Mouse (Mus musculus): ENCODE measurements around the gene Agbl2. TPM values are rescaled to one million over a fixed set of nuclear protein-coding genes. Genes with fewer than 3 reads are reported as not detected.

The Agbl2 gene
- polyA plus RNA-seq, 1 experiment from 2014 or later, result 0.85 TPM

- Histone ChIP-seq H3K9me3 (ENCODE audit: control insufficient read depth, low read length) (no peaks in the 10 kb centered on the region), H3K36me3 (ENCODE audit: control insufficient read depth, insufficient read depth, low read length) (no peaks in the 10 kb centered on the region), H3K4me1 (ENCODE audit: control insufficient read depth, insufficient read depth, low read length) (no peaks in the 10 kb centered on the region), H3K4me2 (no peak overlapping the region), H3K27ac (ENCODE audit: low read depth, low read length) (peak overlapping the region; percentile 20), H3K27me3 (ENCODE audit: control insufficient read depth, insufficient read depth, low read length) (no peaks in the 10 kb centered on the region), H3K4me3 (ENCODE audit: low read depth, low read length) (no peak overlapping the region), H3K9ac (ENCODE audit: low read length) (no peak overlapping the region)
- ATAC-seq (ENCODE audit: low FRiP score), result no peak
- DNase-seq (ENCODE audit: low spot score, missing footprints), result no peak
- WGBS, result 77% methylated on average over 8 of the region's 8 CpGs
Observed at GRCm38 (mm10) chr2:90871180-90871961, 88.8 kb downstream of the Agbl2 start.

- no peaks in the 10 kb centered on the region for H3K9me3 ChIP-seq (ENCODE audit: control insufficient read depth, low read length)
Observed at GRCm38 (mm10) chr2:90874025-90874424, 91.5 kb downstream of the Agbl2 start.

GRCm38 (mm10) chr2:90875239-90875638 is 92.7 kb downstream of the Agbl2 start:
- Histone ChIP-seq H3K4me2 (no peak overlapping the region), H3K4me3 (ENCODE audit: low read depth, low read length) (no peak overlapping the region), H3K27me3 (ENCODE audit: control insufficient read depth, insufficient read depth, low read length) (no peaks in the 10 kb centered on the region), H3K4me1 (ENCODE audit: control insufficient read depth, insufficient read depth, low read length) (no peaks in the 10 kb centered on the region; the same call in 1 of the 2 replicates), H3K27ac (ENCODE audit: low read depth, low read length) (no peak overlapping the region), H3K36me3 (ENCODE audit: control insufficient read depth, insufficient read depth, low read length) (no peaks in the 10 kb centered on the region), H3K9ac (ENCODE audit: low read length) (no peak overlapping the region), H3K9me3 (ENCODE audit: control insufficient read depth, low read length) (no peaks in the 10 kb centered on the region)
- ATAC-seq (ENCODE audit: low FRiP score) (no peak), DNase-seq (ENCODE audit: low spot score, missing footprints) (no peak)
- 80% methylated on average over 2 of the region's 2 CpGs for WGBS

More at GRCm38 (mm10) chr2:90874025-90874424, 91.5 kb downstream of the Agbl2 start:
- Histone ChIP-seq H3K4me1 (ENCODE audit: control insufficient read depth, insufficient read depth, low read length) (no peaks in the 10 kb centered on the region), H3K4me3 (ENCODE audit: low read depth, low read length) (no peak overlapping the region), H3K36me3 (ENCODE audit: control insufficient read depth, insufficient read depth, low read length) (no peaks in the 10 kb centered on the region), H3K27me3 (ENCODE audit: control insufficient read depth, insufficient read depth, low read length) (no peaks in the 10 kb centered on the region), H3K4me2 (no peak overlapping the region), H3K27ac (ENCODE audit: low read depth, low read length) (no peak overlapping the region), H3K9ac (ENCODE audit: low read length) (no peak overlapping the region)
- DNase-seq (ENCODE audit: low spot score, missing footprints) (no peak), ATAC-seq (ENCODE audit: low FRiP score) (no peak)
- 83% methylated on average over 1 of the region's 1 CpGs for WGBS

GRCm38 (mm10) chr2:90877584-90878259 is 95.2 kb downstream of the Agbl2 start:
- no peak overlapping the region for H3K4me3 ChIP-seq (ENCODE audit: low read depth, low read length)
- no peak for ATAC-seq (ENCODE audit: low FRiP score)
- 71% methylated on average over 4 of the region's 5 CpGs for WGBS

GRCm38 (mm10) chr2:90879419-90879818 is 96.9 kb downstream of the Agbl2 start:
- H3K36me3 ChIP-seq (ENCODE audit: control insufficient read depth, insufficient read depth, low read length), result no peaks in the 10 kb centered on the region
- no peak overlapping the region for H3K27ac ChIP-seq (ENCODE audit: low read depth, low read length)
- no peak overlapping the region for H3K4me3 ChIP-seq (ENCODE audit: low read depth, low read length)
- H3K9ac ChIP-seq (ENCODE audit: low read length), result no peak overlapping the region
- DNase-seq (ENCODE audit: low spot score, missing footprints) (no peak), ATAC-seq (ENCODE audit: low FRiP score) (no peak)
- H3K4me2 ChIP-seq, result no peak overlapping the region
- H3K4me1 ChIP-seq (ENCODE audit: control insufficient read depth, insufficient read depth, low read length), result no peaks in the 10 kb centered on the region; the same call in 1 of the 2 replicates
- peaks cover 2% of the 10 kb centered on the region; the same call in 1 of the 2 replicates for H3K27me3 ChIP-seq (ENCODE audit: control insufficient read depth, insufficient read depth, low read length)
- H3K9me3 ChIP-seq (ENCODE audit: control insufficient read depth, low read length), result no peaks in the 10 kb centered on the region

More at GRCm38 (mm10) chr2:90877584-90878259, 95.2 kb downstream of the Agbl2 start:
- no peak overlapping the region for H3K27ac ChIP-seq (ENCODE audit: low read depth, low read length)
- no peaks in the 10 kb centered on the region for H3K36me3 ChIP-seq (ENCODE audit: control insufficient read depth, insufficient read depth, low read length)
- DNase-seq (ENCODE audit: low spot score, missing footprints), result no peak
- H3K4me1 ChIP-seq (ENCODE audit: control insufficient read depth, insufficient read depth, low read length), result no peaks in the 10 kb centered on the region; the same call in 1 of the 2 replicates
- no peak overlapping the region for H3K4me2 ChIP-seq
- no peak overlapping the region for H3K9ac ChIP-seq (ENCODE audit: low read length)
- no peaks in the 10 kb centered on the region for H3K27me3 ChIP-seq (ENCODE audit: control insufficient read depth, insufficient read depth, low read length)
- no peaks in the 10 kb centered on the region for H3K9me3 ChIP-seq (ENCODE audit: control insufficient read depth, low read length)

- H3K9me3 ChIP-seq (ENCODE audit: control insufficient read depth, low read length), result no peaks in the 10 kb centered on the region
- 13% methylated on average over 6 of the region's 6 CpGs for WGBS
- H3K4me3 ChIP-seq (ENCODE audit: low read depth, low read length), result no peak overlapping the region
- ATAC-seq (ENCODE audit: low FRiP score) (no peak), DNase-seq (ENCODE audit: low spot score, missing footprints) (no peak)
- peaks cover 11% of the 10 kb centered on the region for H3K27me3 ChIP-seq (ENCODE audit: control insufficient read depth, insufficient read depth, low read length)
- H3K9ac ChIP-seq (ENCODE audit: low read length), result no peak overlapping the region
- H3K36me3 ChIP-seq (ENCODE audit: control insufficient read depth, insufficient read depth, low read length), result no peaks in the 10 kb centered on the region
- no peak overlapping the region for H3K27ac ChIP-seq (ENCODE audit: low read depth, low read length)
- no peak overlapping the region for H3K4me2 ChIP-seq
- peaks cover 5% of the 10 kb centered on the region for H3K4me1 ChIP-seq (ENCODE audit: control insufficient read depth, insufficient read depth, low read length)
Observed at GRCm38 (mm10) chr2:90880144-90880785, 97.7 kb downstream of the Agbl2 start.

GRCm38 (mm10) chr2:90881824-90882223 is 99.3 kb downstream of the Agbl2 start:
- no peak overlapping the region for H3K27ac ChIP-seq (ENCODE audit: low read depth, low read length)
- no peak overlapping the region for H3K4me2 ChIP-seq
- no peak overlapping the region for H3K9ac ChIP-seq (ENCODE audit: low read length)
- no peak overlapping the region for H3K4me3 ChIP-seq (ENCODE audit: low read depth, low read length)
- ATAC-seq (ENCODE audit: low FRiP score) (no peak), DNase-seq (ENCODE audit: low spot score, missing footprints) (no peak)
- 84% methylated on average over 2 of the region's 2 CpGs for WGBS
- H3K36me3 ChIP-seq (ENCODE audit: control insufficient read depth, insufficient read depth, low read length), result no peaks in the 10 kb centered on the region
- H3K9me3 ChIP-seq (ENCODE audit: control insufficient read depth, low read length), result no peaks in the 10 kb centered on the region
- H3K4me1 ChIP-seq (ENCODE audit: control insufficient read depth, insufficient read depth, low read length), result peaks cover 10% of the 10 kb centered on the region
- peaks cover 23% of the 10 kb centered on the region for H3K27me3 ChIP-seq (ENCODE audit: control insufficient read depth, insufficient read depth, low read length)
